Mouse (Mus musculus): Measurements from ENCODE around the gene Apex2. TPM values are rescaled to one million over a fixed set of nuclear protein-coding genes. Genes with fewer than 3 reads are reported as not detected.

Apex2 gene
- 7.5 TPM for polyA plus RNA-seq (2014; fragmentation: Illumina TruSeq; extraction: RNeasy Lipid Tissue Mini Kit (QIAGEN cat#74804); ENCODE audit: low read depth, low replicate concordance)

GRCm38 (mm10) chrX:150589696-150590095, at the start of gene Apex2:
TSS of gene Apex2 (minus strand) at chrX:150589868.

GRCm38 (mm10) chrX:150588023-150588764, 1.5 kb downstream of the Apex2 start, which contains the start of gene Pfkfb1:
TSS of gene Pfkfb1 (plus strand) at chrX:150588229.

GRCm38 (mm10) chrX:150547239-150547638, 42.4 kb downstream of the Apex2 start, which contains the start of gene Alas2:
TSS of gene Alas2 (plus strand) at chrX:150547375.

Other genes with a start within 250 kb of the Apex2 start
- gene Tmem29, start 130.7 kb downstream of the Apex2 start, polyA plus RNA-seq (2014; fragmentation: Illumina TruSeq; extraction: RNeasy Lipid Tissue Mini Kit (QIAGEN cat#74804); ENCODE audit: low read depth, low replicate concordance) = 5.4 TPM
- gene Alas2, start 42.5 kb downstream of the Apex2 start, polyA plus RNA-seq (2014; fragmentation: Illumina TruSeq; extraction: RNeasy Lipid Tissue Mini Kit (QIAGEN cat#74804); ENCODE audit: low read depth, low replicate concordance) = 33.2 TPM
- gene Pfkfb1, start 1.6 kb downstream of the Apex2 start, polyA plus RNA-seq (2014; fragmentation: Illumina TruSeq; extraction: RNeasy Lipid Tissue Mini Kit (QIAGEN cat#74804); ENCODE audit: low read depth, low replicate concordance) = 20.6 TPM
- gene Tro, start 67.7 kb upstream of the Apex2 start, polyA plus RNA-seq (2014; fragmentation: Illumina TruSeq; extraction: RNeasy Lipid Tissue Mini Kit (QIAGEN cat#74804); ENCODE audit: low read depth, low replicate concordance) = 0.94 TPM
- gene Maged2, start 224.5 kb upstream of the Apex2 start, polyA plus RNA-seq (2014; fragmentation: Illumina TruSeq; extraction: RNeasy Lipid Tissue Mini Kit (QIAGEN cat#74804); ENCODE audit: low read depth, low replicate concordance) = 29.5 TPM

All from heart, adult 10 weeks (tissue).